Mouse (Mus musculus): Measurements from ENCODE around the gene Gli2.

DNA sequence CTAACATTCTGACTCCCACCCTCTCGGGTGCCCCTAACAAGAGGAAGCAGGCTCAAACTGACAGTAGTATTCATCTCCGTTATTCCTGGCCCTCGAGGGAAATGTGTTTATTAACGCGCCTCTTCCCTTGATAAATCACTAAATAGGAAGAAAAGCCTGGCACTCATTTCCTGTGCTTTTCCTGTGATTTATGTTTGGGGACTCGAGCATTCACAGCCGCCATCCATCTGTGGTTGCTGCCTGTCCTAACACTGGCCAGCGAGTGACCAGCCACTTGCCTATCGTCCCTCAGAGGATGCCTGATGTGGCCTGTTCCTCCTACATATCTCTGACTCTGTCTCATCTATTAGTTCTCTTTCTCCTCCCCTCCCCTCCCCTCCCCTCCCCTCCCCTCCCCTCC, 195.3 kb downstream of the Gli2 start:
- TF ChIP-seq CTCF (IDR thresholded peaks at IDR 0.05; ENCODE audit: control insufficient read depth, insufficient read depth, insufficient replicate concordance, low read depth, low read length) (no peak), POLR2A (IDR thresholded peaks at IDR 0.05; ENCODE audit: control insufficient read depth, low read depth, low read length) (no peak)

Data from testis, adult 2 months (tissue).